In the genomic region with DNA sequence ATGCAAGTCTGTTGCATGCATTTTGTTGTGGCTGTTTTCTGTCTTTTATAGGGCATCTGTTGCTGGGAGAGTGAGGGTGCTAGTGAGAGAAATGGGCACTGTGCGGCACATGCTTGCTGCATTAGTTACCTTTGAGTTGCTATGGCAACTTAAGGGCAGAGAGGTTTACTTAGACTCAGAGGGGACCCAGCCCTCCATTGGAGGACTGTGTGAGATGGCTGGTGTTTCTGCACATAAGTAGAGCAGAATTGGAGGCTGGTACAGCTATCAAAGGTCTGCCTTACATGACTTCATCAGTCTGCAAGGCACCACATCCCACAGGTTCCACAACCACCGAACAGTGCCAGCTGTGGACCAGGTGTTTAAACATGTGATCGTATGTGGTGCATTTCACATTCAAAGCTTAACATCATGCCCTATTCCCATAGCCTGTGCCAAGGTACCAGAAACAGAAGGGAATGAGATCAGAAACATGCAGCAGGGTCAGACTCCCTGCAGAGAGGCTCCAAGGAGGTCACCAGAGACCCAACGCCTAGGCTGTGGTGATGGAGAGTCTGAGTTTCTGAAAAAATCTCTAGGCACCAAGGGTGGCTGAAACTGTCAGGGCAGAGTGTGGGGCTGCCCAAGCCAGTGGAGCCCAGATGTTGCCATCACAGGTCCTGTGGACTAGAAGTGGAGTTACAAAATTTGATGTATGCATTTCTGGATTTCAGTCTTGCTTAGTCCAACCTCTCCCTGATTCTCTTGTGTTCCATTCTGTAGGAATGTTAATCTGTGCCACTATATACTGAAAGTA, we compare ENCODE assay signal across 16 mouse cellular contexts.
DNase-seq lines count a peak whose midpoint lies in the region; ATAC-seq and TF ChIP-seq lines count a peak whose summit lies in the region.
"Had no signal": no experiment of that assay in that cellular context is flagged by ENCODE, and none has a peak within 500 bp of the region (broad histone marks: within the 10 kb centered on the region; RNA-seq: fewer than 3 reads in every experiment).

No protein-coding gene starts in this region.

- H3K9ac ChIP-seq in hindbrain, embryonic 14.5 days = no peak overlapping the region
- no peak overlapping the region for H3K9ac ChIP-seq in neural tube, embryonic 12.5 days
- H3K9ac ChIP-seq in midbrain, embryonic 15.5 days = no peak overlapping the region
- H3K9ac ChIP-seq: embryonic facial prominence, embryonic 15.5 days; kidney, embryonic 15.5 days had no signal

- H3K36me3 ChIP-seq in hindbrain, embryonic 14.5 days (replicated peaks; ENCODE audit: control insufficient read depth, insufficient read depth) = no peaks in the 10 kb centered on the region
- no peaks in the 10 kb centered on the region for H3K36me3 ChIP-seq in hindbrain, embryonic 10.5 days
- no peaks in the 10 kb centered on the region for H3K36me3 ChIP-seq in neural tube, embryonic 12.5 days
- no peaks in the 10 kb centered on the region for H3K36me3 ChIP-seq in midbrain, embryonic 15.5 days (replicated peaks)
- H3K36me3 ChIP-seq: embryonic facial prominence, embryonic 15.5 days; kidney, embryonic 15.5 days had no signal

- ATAC-seq in hindbrain, embryonic 14.5 days (ENCODE audit: low FRiP score) = peak; percentile 82
- 0 out of 2 replicates have a peak, but pooled peaks have one; percentile 41 for ATAC-seq in neural tube, embryonic 12.5 days (ENCODE audit: low FRiP score, low read depth)
- ATAC-seq in midbrain, embryonic 15.5 days (replicated peaks) = peak; percentile 91

- no peak overlapping the region for H3K4me3 ChIP-seq in hindbrain, embryonic 14.5 days (replicated peaks; ENCODE audit: low read length)
- no peak overlapping the region for H3K4me3 ChIP-seq in hindbrain, embryonic 10.5 days
- H3K4me3 ChIP-seq in neural tube, embryonic 12.5 days = no peak overlapping the region
- H3K4me3 ChIP-seq in midbrain, embryonic 15.5 days = no peak overlapping the region
- H3K4me3 ChIP-seq in cerebellum, adult 2 months (replicated peaks; ENCODE audit: insufficient read depth, low read depth, low read length) = no peak overlapping the region
- H3K4me3 ChIP-seq: embryonic facial prominence, embryonic 15.5 days; kidney, embryonic 15.5 days; left cerebral cortex, adult 2 months; megakaryocyte, embryonic 14.5 days had no signal

- H3K27me3 ChIP-seq in hindbrain, embryonic 14.5 days (ENCODE audit: control insufficient read depth, insufficient read depth, low read length) = no peaks in the 10 kb centered on the region
- H3K27me3 ChIP-seq in hindbrain, embryonic 10.5 days (ENCODE audit: insufficient read depth, poor library complexity, severe bottlenecking) = no peaks in the 10 kb centered on the region
- H3K27me3 ChIP-seq in neural tube, embryonic 12.5 days (replicated peaks) = no peaks in the 10 kb centered on the region
- H3K27me3 ChIP-seq in midbrain, embryonic 15.5 days (replicated peaks) = no peaks in the 10 kb centered on the region
- H3K27me3 ChIP-seq in cerebellum, adult 2 months (ENCODE audit: control insufficient read depth, insufficient read depth, low read length) = no peaks in the 10 kb centered on the region
- H3K27me3 ChIP-seq: embryonic facial prominence, embryonic 15.5 days; kidney, embryonic 15.5 days; megakaryocyte, embryonic 14.5 days had no signal

- H3K4me2 ChIP-seq in hindbrain, embryonic 14.5 days (replicated peaks) = no peak overlapping the region
- H3K4me2 ChIP-seq in neural tube, embryonic 12.5 days (replicated peaks) = no peak overlapping the region
- no peak overlapping the region for H3K4me2 ChIP-seq in midbrain, embryonic 15.5 days
- H3K4me2 ChIP-seq: embryonic facial prominence, embryonic 15.5 days; kidney, embryonic 15.5 days had no signal

- TF ChIP-seq POLR2A in cerebellum, adult 2 months (IDR thresholded peaks at IDR 0.05; ENCODE audit: borderline replicate concordance, insufficient read depth, low read length) = no peak

- no peaks in the 10 kb centered on the region for H3K4me1 ChIP-seq in hindbrain, embryonic 14.5 days (replicated peaks; ENCODE audit: control insufficient read depth, insufficient read depth, low read length)
- H3K4me1 ChIP-seq in hindbrain, embryonic 10.5 days (replicated peaks) = 0 out of 2 replicates have a peak, but pooled peaks cover 4% of the 10 kb centered on the region
- no peaks in the 10 kb centered on the region for H3K4me1 ChIP-seq in neural tube, embryonic 12.5 days
- no peaks in the 10 kb centered on the region for H3K4me1 ChIP-seq in midbrain, embryonic 15.5 days
- no peaks in the 10 kb centered on the region; the same call in 1 of the 2 replicates for H3K4me1 ChIP-seq in cerebellum, adult 2 months (ENCODE audit: control insufficient read depth, insufficient read depth, low read length)
- H3K4me1 ChIP-seq: embryonic facial prominence, embryonic 15.5 days; kidney, embryonic 15.5 days; megakaryocyte, embryonic 14.5 days had no signal

- H3K27ac ChIP-seq in hindbrain, embryonic 14.5 days = no peak overlapping the region
- H3K27ac ChIP-seq in hindbrain, embryonic 10.5 days = no peak overlapping the region
- H3K27ac ChIP-seq in neural tube, embryonic 12.5 days = no peak overlapping the region
- no peak overlapping the region for H3K27ac ChIP-seq in midbrain, embryonic 15.5 days
- no peak overlapping the region for H3K27ac ChIP-seq in cerebellum, adult 2 months (ENCODE audit: insufficient read depth, low read length)
- H3K27ac ChIP-seq: embryonic facial prominence, embryonic 15.5 days; kidney, embryonic 15.5 days; left cerebral cortex, adult 2 months had no signal

- TF ChIP-seq CTCF in cerebellum, adult 2 months (IDR thresholded peaks at IDR 0.05; ENCODE audit: borderline replicate concordance, insufficient read depth, low read depth, low read length) = no peak

- DNase-seq in hindbrain, embryonic 14.5 days (ENCODE audit: low spot score) = no peak
- no peak for DNase-seq in hindbrain, embryonic 10.5 days (ENCODE audit: low spot score)
- no peak for DNase-seq in neural tube, embryonic 10.5 days (ENCODE audit: extremely low spot score, low spot score)
- no peak for DNase-seq in ovary, postnatal 36 days (ENCODE audit: low spot score)
- DNase-seq in cerebellum, adult 2 months = no peak
- DNase-seq: cerebellum, adult 11 months; gastrocnemius, postnatal 10 days; liver; lung, adult 2 months; retina, postnatal 1 day had no signal

- WGBS in hindbrain, embryonic 14.5 days = 58% methylated on average over 4 of the region's 4 CpGs
- 74% methylated on average over 4 of the region's 4 CpGs for WGBS in hindbrain, embryonic 10.5 days
- 61% methylated on average over 4 of the region's 4 CpGs for WGBS in neural tube, embryonic 12.5 days
- WGBS in midbrain, embryonic 15.5 days = 68% methylated on average over 4 of the region's 4 CpGs
- WGBS in cerebellum, adult 2 months = 75% methylated on average over 4 of the region's 4 CpGs

- no peaks in the 10 kb centered on the region for H3K9me3 ChIP-seq in hindbrain, embryonic 14.5 days (ENCODE audit: control insufficient read depth, low read length)
- H3K9me3 ChIP-seq in hindbrain, embryonic 10.5 days = no peaks in the 10 kb centered on the region
- no peaks in the 10 kb centered on the region for H3K9me3 ChIP-seq in neural tube, embryonic 12.5 days
- no peaks in the 10 kb centered on the region for H3K9me3 ChIP-seq in midbrain, embryonic 15.5 days
- H3K9me3 ChIP-seq: embryonic facial prominence, embryonic 15.5 days; kidney, embryonic 15.5 days; megakaryocyte, embryonic 14.5 days had no signal

Comparison
In these comparisons a context has a peak if more than half of its experiments do, and no peak if none do; other contexts are left out.
1. ATAC-seq: peak in every context shown above with its lines; median percentile 91 in midbrain, embryonic 15.5 days; 82 in hindbrain, embryonic 14.5 days; 41 in neural tube, embryonic 12.5 days.